Mouse (Mus musculus) spleen, adult 18-20 months (tissue): ENCODE results near the gene Pacsin1.
"Not testable (repeated sequence)": the region's sequence is repeated elsewhere in the genome, so short reads cannot be mapped to it uniquely, and the experiment has no call there.

Experiments used
- DNase-seq, 2 experiments: peaks; one replicate each; pipeline ENCODE4 v3.0.0; 2022; ENCODE audit warnings: mixed read lengths in 2 of 2

Gene Pacsin1

GRCm38 (mm10) chr17:27636132-27637020 lies 18.9 kb upstream of the Pacsin1 start, which contains the start of gene Rps10:
Rps10 (minus strand) TSS chr17:27636669.
- DNase-seq = no peak

GRCm38 (mm10) chr17:27637333-27637732 lies 18.0 kb upstream of the Pacsin1 start:
- DNase-seq = no peak

- DNase-seq = peak in 1 of 2 experiments; percentile 43
Observed at GRCm38 (mm10) chr17:27638921-27639332, 16.4 kb upstream of the Pacsin1 start.

- not testable (repeated sequence) for DNase-seq
Observed at GRCm38 (mm10) chr17:27639851-27640250, 15.5 kb upstream of the Pacsin1 start.

- DNase-seq = no peak
Observed at GRCm38 (mm10) chr17:27642491-27643062, 12.7 kb upstream of the Pacsin1 start.

- DNase-seq = no peak
Observed at GRCm38 (mm10) chr17:27643101-27643500, 12.2 kb upstream of the Pacsin1 start.

GRCm38 (mm10) chr17:27643756-27644155 lies 11.6 kb upstream of the Pacsin1 start:
- DNase-seq = no peak

- DNase-seq = no peak
Observed at GRCm38 (mm10) chr17:27644572-27644971, 10.7 kb upstream of the Pacsin1 start.

- no peak for DNase-seq
Observed at GRCm38 (mm10) chr17:27645807-27646206, 9.5 kb upstream of the Pacsin1 start.

GRCm38 (mm10) chr17:27650160-27650559 lies 5.1 kb upstream of the Pacsin1 start:
- DNase-seq = peak; percentile 47 to 69

- DNase-seq = no peak
Observed at GRCm38 (mm10) chr17:27650586-27650985, 4.7 kb upstream of the Pacsin1 start.

GRCm38 (mm10) chr17:27652046-27652790 lies 3.1 kb upstream of the Pacsin1 start:
- no peak for DNase-seq

GRCm38 (mm10) chr17:27653253-27653959 lies 1.9 kb upstream of the Pacsin1 start:
- DNase-seq = no peak

GRCm38 (mm10) chr17:27656011-27656399 lies 696 bp downstream of the Pacsin1 start:
- DNase-seq = peak; percentile 24 to 49

GRCm38 (mm10) chr17:27656414-27656813 lies 1.1 kb downstream of the Pacsin1 start:
- no peak for DNase-seq

- no peak for DNase-seq
Observed at GRCm38 (mm10) chr17:27657123-27657522, 1.8 kb downstream of the Pacsin1 start.

GRCm38 (mm10) chr17:27658767-27659166 lies 3.5 kb downstream of the Pacsin1 start:
- no peak for DNase-seq

- no peak for DNase-seq
Observed at GRCm38 (mm10) chr17:27671720-27672119, 16.4 kb downstream of the Pacsin1 start.

- DNase-seq = no peak
Observed at GRCm38 (mm10) chr17:27673945-27674344, 18.6 kb downstream of the Pacsin1 start.

- no peak for DNase-seq
Observed at GRCm38 (mm10) chr17:27675453-27675852, 20.1 kb downstream of the Pacsin1 start.

GRCm38 (mm10) chr17:27676270-27676669 lies 21.0 kb downstream of the Pacsin1 start:
- no peak for DNase-seq

GRCm38 (mm10) chr17:27677756-27678155 lies 22.4 kb downstream of the Pacsin1 start:
- DNase-seq = no peak
